Mouse (Mus musculus): ENCODE results near the gene Rps11. TPM values are rescaled to one million over a fixed set of nuclear protein-coding genes. Genes with fewer than 3 reads are reported as not detected.
"Not testable (repeated sequence)": the region's sequence is repeated elsewhere in the genome, so short reads cannot be mapped to it uniquely, and the experiment has no call there.

Rps11 gene
- total RNA-seq, 2 experiments from 2014 or later: 456 to 554 TPM

GRCm38 (mm10) chr7:45154993-45155514 is 30.8 kb upstream of the Rps11 start:
- peak; percentile 62 to 64 for DNase-seq (ENCODE audit: low spot score in 2 of 2)

GRCm38 (mm10) chr7:45154096-45154992 is 30.1 kb upstream of the Rps11 start, which contains the start of the genes Pih1d1 and Aldh16a1:
Gene Pih1d1 (plus strand): TSS chr7:45154303.
Gene Aldh16a1 (minus strand): TSS chr7:45154584.
- DNase-seq (ENCODE audit: low spot score in 2 of 2): peak; percentile 96 to 99

DNA sequence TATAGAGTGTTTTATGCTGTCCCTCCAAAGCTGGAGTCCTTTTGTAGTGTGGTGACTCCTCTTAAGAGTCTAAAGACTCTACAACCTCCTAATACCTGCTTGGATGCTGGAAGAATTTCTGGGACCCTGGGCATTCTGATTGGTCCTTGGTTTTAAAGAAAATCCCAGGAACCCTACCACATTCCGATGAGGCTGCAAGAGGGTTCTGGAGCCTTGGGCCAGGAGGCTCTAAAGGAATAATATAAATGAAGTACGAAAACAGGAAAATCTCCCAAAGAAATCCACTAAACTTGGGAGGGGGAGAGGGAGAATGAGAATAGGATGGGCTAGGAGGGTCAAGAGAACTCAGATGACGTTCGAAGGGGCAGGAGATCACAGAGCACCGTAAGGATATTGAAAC is 29.3 kb upstream of the Rps11 start:
- no peak for DNase-seq (ENCODE audit: low spot score in 2 of 2)

DNA sequence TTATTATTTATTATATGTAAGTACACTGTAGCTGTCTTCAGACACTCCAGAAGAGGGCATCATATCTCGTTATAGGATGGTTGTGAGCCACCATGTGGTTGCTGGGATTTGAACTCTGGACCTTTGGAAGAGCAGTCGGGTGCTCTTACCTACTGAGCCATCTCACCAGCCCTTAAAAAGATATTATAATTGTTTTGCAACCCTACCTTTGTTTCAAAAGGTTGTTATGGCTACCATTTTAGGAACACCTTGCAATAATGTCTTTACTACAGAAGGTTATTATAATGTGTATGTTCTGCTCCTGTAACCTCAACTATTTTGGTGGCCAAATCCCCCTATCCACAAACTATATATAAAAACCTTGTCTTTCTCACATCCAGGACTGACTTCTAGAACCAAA is 28.8 kb upstream of the Rps11 start:
- not testable (repeated sequence) for DNase-seq (ENCODE audit: low spot score in 2 of 2)

- DNase-seq (ENCODE audit: low spot score in 2 of 2): no peak
Observed at GRCm38 (mm10) chr7:45151303-45151702, 27.1 kb upstream of the Rps11 start.

DNA sequence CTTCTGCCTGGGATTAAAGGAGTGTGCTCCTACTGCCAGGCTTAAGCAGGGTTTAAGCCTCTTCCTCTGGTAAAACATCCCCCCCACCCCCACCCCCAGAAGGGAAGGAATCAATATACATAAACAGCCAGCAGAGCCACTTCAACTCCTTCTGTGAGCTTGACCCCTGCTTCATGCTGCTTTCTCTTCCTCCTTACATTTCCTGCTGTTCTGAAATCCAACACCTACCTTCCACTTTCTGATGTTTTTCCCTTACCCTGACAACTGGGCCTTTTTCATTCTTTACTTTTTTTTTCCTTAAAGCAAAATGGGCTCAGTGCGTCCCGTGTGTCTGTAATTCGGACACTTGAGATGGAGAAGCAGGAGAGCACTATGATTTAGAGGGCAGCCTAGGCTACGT is 26.1 kb upstream of the Rps11 start:
- no peak for DNase-seq (ENCODE audit: low spot score in 2 of 2)

DNA sequence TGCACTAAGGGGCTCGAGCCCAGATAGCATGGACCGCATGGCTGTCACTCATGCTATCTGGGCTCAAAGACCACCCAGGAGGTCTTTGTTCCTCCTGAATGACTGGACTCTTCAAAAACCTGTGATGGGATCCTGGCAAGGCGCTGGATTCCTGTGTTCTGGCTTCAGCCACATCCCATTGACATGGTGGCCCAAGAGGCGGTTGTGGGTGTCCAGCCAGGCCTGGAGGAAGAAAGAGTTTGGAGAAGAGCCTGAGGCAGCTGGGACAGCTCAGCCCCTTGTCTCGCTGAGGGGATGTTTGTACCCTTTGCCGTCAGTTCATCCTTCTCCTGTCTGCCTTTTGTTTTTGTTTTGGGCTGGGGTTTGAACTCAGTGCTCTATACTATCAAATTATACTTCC is 25.3 kb upstream of the Rps11 start:
- no peak for DNase-seq (ENCODE audit: low spot score in 2 of 2)

- DNase-seq (ENCODE audit: low spot score in 2 of 2): no peak
Observed at GRCm38 (mm10) chr7:45148534-45149098, 24.4 kb upstream of the Rps11 start.

- no peak for DNase-seq (ENCODE audit: low spot score in 2 of 2)
Observed at GRCm38 (mm10) chr7:45147899-45148298, 23.7 kb upstream of the Rps11 start.

- DNase-seq (ENCODE audit: low spot score in 2 of 2): no peak
Observed at GRCm38 (mm10) chr7:45147267-45147666, 23.0 kb upstream of the Rps11 start.

- DNase-seq (ENCODE audit: low spot score in 2 of 2): no peak
Observed at GRCm38 (mm10) chr7:45145460-45145859, 21.2 kb upstream of the Rps11 start.

- DNase-seq (ENCODE audit: low spot score in 2 of 2): no peak
Observed at GRCm38 (mm10) chr7:45144368-45145174, 20.3 kb upstream of the Rps11 start.

DNA sequence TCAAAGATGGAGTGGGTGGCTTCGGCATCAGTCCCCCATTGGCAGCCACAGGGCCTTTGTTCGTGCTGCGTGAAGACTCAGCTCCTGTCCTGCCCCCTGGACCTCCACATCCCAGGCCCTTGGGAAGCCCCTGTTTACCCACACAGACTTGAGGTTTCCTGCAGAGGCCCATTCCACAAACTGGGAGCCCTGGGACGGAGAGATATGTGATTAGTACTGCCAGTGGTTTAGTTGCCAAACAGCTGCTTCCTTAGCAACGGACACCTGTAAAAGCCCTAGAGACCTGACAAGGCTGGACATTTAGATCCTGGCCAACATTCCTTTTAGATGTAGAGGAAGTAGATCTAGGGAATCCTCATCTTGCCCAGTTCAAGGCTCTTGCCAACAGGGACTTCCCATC is 17.7 kb upstream of the Rps11 start:
- no peak for DNase-seq (ENCODE audit: low spot score in 2 of 2)

DNA sequence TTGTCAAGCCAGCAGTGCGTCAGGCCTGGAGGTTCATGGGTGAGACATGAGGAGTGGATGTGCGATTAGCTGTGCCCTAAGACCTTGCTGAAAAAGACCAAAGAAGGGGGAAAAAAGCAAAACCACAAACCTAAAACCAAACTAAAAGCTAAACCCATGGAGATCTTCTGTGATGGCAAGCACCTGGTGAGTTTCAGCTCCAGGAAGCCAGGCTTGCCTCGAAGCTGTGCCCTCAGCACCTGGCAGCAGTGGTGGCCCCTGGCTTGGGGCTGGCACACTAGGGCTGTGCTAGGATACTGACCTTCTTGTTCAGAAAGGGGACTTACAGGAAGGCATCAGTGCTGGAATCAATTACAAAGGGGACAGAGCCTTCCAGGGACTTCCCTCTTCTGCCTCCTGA is 17.1 kb upstream of the Rps11 start:
- no peak for DNase-seq (ENCODE audit: low spot score in 2 of 2)

GRCm38 (mm10) chr7:45139904-45140723 is 15.9 kb upstream of the Rps11 start:
- DNase-seq (ENCODE audit: low spot score in 2 of 2): no peak

DNA sequence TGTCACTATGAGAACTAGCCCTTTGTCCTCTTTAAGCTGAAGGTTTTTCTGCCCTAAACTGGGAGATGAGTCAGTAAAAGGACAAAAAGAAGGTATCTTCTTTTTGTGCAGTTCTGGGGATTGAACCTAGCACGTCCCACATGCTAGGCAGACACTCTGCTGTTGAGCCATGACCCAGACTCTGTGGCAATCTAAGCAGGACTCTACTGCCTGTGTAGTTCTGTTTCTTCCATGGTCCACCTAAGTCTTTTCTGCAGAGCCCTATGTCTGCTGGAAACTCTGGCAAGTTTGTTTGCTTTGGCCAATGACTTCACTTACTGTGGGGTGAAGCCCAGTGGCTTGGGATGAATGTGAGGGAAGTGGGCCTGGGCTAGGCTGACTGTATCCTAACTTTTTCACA is 14.2 kb upstream of the Rps11 start:
- no peak for DNase-seq (ENCODE audit: low spot score in 2 of 2)

DNA sequence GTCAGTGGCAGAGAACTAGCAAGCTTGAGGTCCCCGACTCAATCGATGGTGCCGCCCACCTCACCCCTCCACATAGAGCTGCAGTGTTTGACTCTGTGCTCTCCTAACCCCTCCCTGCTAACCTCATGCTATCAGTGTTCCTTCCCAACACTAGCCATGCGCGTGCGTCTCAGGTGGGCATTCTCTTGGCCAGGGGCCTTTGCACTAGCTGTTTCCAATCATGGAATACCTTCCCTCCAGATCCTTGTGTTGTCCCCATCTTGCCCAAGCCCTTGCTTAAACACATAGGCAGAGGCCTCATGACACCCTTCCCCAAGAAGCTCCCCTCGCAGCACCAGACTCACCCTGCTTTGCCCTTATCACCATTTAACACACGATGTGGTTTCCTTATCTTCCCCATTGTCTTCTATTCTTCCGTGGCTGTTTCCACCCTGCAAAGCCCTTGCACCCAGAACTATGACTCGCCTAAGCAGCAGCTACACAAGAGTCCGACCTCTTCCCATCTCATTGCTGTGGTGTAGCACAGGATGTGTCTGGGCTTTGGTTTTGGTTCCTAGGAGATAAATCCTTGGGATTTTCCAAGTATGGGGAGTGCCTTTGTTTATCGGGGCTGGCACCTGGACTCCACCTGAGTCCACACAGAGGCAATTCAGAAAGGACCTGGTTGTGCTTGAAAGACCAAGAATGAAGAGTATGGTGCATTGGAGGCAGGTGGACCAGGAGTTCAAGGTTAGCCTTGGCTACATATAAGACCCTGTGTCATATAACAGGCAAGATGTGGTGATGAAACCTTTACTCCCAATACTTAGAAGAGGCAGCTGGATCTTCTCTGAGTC is 13.2 kb upstream of the Rps11 start:
- DNase-seq (ENCODE audit: low spot score in 2 of 2): no peak

DNA sequence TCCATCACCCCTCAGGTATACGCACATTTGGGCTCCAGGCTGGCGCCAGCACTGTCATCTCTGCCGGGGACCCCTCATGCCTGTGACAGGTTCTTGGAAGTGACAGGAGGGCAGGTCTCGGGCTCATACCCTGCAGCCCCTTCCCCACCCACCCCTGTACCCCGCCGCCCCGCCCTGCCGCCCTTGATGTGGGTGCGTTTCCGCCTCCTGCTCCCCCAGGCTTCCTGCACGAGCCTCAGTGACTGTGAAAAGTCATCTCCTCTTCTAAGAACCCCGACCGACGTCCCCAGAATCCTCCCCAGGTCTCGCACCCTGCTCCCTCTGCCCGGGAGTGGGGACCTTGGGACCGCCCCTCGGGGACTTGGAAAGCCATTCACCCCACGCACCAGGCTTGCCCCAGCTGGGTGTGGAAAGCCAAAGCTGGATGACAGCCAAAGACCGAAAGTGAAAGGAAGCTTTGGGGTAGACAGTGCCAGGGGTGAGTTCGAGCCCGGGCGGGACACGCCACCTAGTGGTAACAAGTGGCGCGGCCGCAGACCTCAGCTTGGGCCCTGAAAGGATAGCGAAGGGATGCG is 11.8 kb upstream of the Rps11 start, which contains the start of the genes Gm45713 and Flt3l:
Gm45713 (minus strand) TSS at position 239 of the 575 bp plus-strand sequence.
Flt3l (minus strand) TSS at position 440 of the 575 bp plus-strand sequence.
- peak; percentile 90 to 93 for DNase-seq (ENCODE audit: low spot score in 2 of 2)

DNA sequence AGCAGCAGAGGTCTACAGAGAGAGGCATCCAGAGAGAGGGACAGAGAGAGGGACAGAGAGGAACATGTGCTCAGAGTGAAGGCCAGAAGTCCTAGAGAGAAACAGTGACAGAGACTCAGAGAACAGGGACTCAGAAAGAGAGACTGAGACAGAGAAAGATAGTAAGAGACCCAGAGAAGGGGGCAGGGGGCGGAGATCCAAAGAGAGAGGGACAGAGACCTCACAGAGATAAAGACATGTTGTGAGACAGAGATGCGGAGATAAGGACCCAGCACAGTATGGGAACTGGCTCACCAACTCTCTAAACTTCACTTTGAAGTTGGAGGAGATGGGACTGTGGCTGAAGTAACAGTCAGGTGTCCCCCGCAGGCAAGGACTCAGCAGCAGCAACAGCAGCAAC is 11.1 kb upstream of the Rps11 start:
- DNase-seq (ENCODE audit: low spot score in 2 of 2): no peak
